Mouse (Mus musculus) testis, postnatal 10 days (tissue): ENCODE results near the gene Ptprg.

Experiments used
- DNase-seq: peaks from one replicate; pipeline ENCODE4 v3.0.0; 2021; ENCODE audit warnings: low spot score

Gene Ptprg

DNA sequence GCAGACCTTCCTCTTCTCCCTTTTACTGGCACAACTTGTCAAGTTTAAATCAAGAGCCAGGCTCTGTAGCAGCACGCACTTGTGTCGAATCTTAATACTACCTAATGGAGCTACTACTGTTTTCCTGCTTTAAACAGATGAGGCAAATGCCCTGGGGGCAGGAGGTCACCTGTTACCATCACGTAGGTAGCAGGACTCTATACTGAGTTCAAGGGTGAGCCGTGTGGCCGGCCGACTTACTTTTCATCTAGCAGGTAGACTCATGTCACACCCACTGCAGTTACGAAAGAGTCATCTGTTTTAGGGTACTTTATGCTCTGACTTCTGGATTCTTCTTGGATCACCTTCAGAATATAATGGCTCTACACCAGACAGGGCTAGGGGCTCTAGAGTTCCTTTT lies 66.3 kb downstream of the Ptprg start:
- DNase-seq, result no peak

DNA sequence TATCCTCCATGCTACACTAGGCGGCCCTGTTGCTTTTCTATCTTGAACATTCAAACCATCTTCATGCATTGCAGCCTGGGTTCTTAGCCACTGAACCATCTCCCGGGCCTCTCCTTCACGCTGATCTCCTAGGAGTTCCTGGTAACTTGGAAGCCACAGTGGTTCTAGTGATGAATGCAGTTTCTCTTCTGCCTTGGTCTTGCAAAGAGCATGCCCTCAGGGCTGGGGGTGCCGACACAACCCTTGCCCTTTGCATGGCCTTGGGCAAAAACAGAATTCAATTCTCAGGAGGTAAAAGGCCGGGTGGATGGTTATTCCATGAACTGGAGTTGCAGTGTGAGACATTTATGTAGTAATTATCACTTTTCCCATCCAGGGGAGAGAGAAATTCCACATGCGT lies 67.0 kb downstream of the Ptprg start:
- no peak for DNase-seq

DNA sequence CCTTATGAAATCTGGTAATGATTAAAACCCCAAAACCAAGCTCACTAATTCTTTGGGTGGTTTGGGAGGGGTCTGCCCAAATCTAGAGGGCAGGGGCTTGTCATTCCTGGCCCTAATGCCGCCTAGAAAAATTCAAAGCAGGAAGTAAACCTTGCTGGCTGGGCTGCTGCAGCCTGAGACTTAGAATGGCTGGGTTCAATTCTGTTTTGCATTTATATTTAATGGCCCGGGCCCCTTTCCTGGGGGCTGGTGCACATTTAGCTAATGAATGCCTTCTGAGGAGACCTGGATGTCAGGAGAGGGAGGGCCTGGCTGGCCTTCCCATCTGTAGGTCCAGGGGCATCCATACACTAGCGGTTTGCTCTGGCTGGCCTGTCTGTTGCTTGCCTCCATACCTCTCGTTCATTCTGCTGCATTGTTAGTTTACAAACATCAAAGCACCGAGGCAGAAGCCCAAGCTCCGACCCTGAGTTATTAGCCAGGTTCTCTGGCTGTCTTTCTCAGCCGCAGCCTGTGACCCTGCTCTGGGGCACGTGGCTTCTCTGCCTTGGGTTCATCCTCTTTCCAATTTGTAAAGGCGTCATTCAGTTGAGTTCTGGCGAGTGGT lies 67.7 kb downstream of the Ptprg start:
- no peak for DNase-seq

DNA sequence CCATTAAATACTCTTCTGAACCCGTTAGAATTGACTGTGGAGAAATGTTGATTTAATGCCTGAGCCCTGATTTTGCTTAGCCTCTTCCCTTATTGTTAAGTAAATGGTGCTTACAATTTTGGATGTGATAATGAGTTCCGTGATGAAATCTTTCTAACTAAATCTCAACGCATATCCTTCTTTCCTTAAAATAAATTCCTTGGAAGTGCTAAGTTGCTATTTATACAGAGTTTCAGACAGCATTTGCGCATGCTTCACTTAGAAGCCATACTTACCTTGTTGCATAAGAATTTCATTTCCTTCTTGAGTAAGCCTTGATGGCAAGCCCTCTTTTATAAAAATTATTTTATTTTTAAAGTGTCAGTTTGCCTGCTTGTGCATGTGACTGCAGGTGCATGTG lies 70.2 kb downstream of the Ptprg start:
- no peak for DNase-seq

DNA sequence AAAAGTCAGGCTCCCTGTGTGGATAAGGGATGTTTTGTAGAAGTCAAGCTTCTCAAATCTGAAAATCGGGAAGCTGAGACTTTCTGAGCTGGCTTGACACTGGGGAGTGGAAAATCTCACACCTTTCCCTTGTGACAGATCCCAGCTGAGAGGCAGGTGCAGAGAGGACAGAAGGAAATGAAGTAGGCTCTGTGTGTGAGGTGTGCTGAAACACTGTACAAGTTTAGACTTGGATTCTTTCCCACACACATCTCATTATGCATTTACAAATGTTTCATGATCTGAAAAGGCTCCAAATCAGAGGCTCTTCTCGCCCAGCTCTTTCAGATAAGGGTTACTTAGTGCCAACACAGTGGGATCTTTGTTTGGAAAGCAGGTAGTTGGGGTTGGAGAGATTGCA lies 77.4 kb downstream of the Ptprg start:
- no peak for DNase-seq

DNA sequence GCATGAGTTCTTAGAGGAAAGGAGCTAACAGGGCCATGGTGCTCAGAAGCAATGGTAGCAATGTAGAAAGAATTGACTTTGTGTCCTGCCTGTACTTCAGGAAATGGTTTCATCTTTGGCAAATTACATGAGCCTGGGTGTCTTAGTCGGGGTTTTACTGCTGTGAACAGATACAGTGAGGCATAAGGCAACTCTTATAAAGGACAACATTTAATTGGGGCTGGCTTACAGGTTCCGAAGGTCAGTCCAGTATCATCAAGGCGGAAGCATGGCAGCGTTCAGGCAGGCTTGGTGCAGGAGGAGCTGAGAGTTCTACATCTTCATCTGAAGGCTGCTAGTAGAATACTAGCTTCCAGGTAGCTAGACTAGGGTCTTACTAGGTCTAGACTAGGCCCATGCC lies 78.2 kb downstream of the Ptprg start:
- no peak for DNase-seq

DNA sequence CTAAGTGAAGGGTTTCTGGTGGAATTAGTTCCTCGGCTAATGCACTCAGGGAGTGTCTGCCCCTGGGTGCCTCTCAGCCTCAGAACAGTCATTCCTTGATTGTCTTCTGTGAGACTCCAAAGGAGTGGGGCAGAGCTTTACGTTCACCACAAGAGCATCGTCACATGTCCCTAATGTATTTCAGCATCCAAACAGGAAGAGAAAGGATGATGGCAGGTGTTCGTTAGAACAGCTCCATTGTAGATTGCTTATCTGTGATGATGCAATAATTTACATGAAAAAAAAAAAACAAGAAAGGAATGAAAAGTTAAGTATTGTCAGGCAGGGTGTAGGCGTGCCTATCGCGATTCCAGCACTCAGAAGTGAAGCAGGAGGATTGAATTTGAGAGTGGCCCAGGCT lies 84.3 kb downstream of the Ptprg start:
- no peak for DNase-seq

DNA sequence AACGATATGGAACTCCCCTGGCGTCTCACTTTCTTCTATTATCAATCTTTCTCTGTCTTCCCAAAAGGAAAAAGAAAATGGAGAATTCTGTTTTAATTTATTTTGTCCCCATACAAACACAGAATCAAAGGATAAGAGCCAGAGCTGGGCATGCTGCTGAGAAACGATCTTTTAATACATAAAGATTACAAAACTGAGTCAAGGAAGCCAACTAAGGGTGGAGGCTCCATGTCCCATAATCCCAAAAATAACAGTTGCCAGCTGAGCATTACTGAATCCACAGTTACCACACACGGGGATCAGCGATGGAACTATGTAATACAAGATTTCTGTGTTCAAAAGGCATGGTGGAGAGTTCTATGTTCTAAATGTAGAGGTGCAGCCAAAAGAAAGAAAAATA lies 86.0 kb downstream of the Ptprg start:
- no peak for DNase-seq

DNA sequence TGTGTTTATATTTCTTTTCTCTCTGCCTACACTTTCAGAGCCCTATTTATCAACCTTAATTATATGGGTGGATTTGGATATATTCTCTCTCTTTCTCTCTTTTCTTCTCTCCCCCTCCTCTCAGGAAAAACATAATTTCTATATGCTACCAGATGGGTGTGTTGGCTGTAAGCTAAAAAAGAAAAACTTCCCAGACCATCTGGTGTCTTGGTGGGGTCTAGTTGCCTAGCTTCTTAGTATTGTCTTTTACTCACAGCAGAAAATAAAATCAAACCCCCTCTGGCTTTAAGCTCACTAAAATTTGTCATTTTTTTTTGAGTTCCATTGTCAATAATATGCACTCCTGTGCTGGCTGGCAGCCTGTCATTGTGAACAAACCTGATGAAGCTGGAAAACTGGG lies 87.0 kb downstream of the Ptprg start:
- DNase-seq, result no peak

DNA sequence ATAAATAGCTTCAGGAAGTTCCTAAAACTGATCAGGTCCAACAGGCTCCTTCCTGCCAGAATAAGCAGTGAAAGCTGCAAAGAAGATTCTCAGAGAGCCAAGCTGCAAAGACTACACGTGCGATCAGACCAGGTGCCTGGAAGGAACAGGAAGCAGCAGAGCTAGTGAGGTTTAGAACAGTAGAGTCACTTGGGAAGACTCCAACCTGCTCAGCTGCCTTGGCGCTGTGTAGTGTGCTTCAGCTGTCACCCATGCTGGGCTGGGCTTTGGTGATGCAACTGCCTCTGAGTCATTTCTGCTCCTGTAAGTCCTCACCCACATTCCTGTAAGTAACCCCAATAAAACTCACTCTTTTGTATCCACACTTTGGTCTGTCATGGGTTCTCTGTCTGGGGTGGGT lies 87.7 kb downstream of the Ptprg start:
- DNase-seq, result no peak

DNA sequence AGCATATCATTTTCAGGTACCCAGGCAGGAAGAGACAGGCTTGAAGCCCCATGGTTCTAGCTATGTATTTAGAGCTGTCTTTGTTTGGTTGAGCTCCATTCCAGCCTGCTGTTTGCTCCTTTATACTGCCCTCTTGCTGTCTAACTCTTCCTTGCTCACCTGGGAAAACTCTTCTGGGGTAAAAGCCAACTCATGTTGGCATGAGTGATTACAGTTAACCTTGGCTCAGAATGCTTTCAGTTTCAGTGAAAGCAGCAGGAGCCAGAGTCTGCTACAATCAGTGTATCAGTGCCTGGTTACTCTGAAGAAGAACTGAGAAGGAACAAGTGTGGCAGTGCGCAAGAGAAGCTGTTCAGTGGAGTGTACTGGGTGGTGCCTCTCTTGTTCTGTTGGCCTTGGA lies 89.6 kb downstream of the Ptprg start:
- DNase-seq, result no peak

DNA sequence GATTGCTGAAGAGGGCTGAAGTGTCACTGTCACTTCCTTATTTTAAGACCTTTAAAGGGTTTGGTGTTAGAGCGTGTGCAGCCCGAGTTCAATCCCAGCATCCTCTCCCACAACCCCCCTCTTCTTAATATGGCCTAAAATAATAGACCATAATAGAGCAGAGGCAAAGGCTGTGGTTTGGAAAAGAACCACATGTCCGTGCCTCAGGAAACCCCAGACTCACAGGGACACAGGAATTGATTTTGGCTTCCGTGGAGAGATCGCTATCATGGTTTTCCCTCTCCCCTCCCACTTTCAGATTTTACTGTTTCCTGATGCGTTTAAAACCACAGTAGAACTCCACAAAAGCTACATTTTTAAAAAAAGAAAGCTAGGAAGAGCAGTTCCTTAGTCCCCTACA lies 104.0 kb downstream of the Ptprg start:
- no peak for DNase-seq

DNA sequence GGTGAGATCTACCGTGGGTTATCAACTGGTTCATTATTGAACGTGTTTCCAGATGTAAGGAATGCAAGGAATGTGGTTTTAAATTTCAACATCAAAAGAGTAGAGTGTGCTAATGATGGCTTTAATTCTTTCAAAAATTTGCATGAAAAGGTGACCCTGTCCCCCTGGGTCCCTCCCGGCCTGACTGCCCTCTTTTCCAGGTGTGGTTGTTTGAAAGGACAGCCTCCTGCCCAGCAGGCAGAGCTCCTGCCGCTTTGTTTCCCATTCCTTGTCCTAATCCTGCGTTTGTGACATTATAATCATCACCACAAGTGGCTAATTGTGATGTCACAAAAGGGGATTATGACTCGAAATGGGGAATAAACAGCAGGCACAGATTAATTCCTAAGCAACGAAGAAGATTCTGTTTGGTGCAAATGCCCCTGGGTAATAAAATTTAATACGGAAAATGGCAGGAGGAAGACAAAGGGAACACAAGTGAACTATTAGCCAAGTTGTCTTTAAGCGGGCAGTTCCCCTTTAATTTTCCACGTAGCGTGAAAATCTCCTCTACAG lies 110.4 kb downstream of the Ptprg start:
- DNase-seq, result no peak

DNA sequence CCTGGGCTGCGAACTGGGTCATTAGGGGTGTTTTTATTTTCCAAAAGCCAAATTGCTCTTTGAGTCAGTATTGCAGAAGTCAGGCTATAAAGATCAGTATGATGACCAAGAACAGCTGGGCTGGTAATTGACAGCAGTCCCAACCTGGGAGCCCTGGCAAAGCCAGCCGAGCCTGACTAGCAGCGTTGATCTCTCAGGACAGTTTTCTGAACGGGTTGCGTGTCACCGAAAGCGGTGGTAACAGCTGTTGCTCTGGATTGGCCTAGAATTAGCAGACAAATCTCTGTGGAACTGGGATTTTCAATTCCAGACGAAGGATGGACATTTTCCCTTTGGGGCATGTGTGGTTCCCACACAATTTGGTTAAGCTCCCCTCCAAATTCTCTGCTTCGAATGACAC lies 111.0 kb downstream of the Ptprg start:
- DNase-seq, result no peak

DNA sequence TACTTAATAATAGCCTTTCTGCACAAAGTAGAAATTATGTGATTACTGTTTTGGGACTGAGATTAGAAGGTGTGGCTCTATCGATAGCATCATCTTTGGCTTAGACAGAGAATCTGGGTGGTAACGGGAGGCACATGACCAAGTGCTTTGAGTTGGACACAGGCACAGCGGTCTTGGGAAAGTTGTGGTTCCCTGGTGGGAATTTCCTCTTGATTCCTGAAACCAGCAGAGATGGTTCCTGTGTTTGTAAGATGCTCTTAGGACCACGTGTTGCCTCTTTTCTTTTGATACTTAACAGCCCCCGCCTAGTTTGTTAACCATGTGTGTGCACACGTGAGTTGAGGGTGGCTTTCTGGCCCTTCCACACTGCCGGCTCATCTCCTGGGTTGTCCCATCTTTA lies 111.7 kb downstream of the Ptprg start:
- no peak for DNase-seq

DNA sequence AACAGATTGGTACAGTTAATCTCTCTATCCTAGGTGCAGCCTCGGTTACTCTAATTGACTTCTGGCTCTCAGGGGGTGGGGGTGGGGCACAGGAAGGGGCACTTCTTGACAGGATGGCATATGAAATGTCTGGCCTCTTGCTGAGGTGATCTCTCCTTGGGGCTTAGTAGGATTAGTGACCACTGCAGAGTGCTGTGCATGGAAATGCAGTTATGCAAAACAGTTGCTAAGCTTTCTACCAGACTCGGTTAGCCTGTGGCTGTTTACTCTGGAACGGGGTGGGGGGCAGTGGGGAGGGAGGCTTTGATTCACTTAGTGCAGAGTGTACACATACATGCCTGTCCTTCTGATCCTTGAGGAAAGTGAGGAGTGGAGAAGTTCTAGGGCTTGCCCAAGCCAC lies 114.4 kb downstream of the Ptprg start:
- no peak for DNase-seq

DNA sequence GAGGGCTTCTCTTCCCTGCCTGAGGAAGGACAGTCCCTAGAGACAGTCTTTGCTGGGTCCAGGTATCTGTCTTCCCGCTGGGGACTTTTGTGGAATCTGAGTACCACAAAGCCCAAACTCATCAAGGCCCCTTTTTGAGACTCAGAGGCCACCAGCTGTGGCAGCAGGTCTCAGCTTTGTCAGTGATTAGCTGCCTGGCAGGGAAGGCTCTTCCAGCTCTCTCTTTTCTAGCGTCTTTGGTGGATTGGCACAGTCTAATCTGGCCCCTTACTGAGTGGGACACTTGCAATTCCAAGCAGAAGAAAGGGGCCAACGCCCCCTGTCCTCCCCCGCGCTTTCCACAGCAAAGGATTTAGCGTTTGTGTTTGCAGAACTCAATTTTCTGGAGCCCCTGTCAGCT lies 117.5 kb downstream of the Ptprg start:
- DNase-seq, result no peak

DNA sequence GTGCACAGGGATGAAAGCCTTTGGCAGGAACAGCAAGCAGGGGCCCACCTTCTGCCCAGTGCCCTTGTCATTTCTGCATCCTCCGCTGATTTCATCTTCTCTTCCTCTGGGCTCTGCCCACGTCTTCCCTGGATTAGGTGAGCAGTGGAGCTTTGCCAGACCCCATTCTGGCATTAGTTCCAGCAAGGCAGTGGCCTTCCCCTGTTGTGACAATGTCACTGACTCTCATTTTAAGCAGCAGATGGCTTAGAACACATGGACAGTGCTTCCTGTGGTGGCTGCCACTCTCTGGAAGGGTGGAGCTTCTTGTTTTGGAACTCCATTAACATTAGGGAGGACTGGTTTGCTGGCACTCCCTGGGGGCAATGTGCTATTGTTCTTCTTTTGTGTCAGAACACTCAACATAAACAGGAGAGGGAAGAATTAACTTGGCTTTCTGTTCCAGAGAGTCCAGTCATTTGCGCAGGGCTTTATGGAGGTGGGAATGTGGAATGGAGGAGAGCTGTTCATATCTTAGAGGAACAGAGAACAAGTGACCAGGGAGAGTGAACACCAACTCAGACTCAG lies 119.7 kb downstream of the Ptprg start:
- DNase-seq, result no peak

DNA sequence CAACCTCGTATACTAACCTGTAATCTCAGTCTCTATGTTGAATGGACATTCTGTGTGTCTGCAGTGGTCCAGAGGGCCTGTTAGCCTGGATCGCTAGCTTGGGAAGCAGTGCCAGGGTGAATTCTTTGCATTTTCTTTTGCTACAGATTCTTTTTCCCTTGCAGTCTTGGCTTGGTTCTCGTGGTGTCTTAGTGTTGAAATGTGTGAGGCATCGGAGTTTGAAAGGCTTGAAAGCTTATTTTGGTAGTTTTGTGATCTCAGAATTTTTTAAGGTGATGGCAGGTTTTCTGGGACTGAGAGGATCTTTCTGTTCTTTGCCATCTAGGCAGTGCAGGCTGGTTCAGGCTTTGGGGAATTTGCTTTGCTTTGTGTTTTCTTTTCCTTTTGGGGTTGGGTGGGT lies 124.9 kb downstream of the Ptprg start:
- no peak for DNase-seq

DNA sequence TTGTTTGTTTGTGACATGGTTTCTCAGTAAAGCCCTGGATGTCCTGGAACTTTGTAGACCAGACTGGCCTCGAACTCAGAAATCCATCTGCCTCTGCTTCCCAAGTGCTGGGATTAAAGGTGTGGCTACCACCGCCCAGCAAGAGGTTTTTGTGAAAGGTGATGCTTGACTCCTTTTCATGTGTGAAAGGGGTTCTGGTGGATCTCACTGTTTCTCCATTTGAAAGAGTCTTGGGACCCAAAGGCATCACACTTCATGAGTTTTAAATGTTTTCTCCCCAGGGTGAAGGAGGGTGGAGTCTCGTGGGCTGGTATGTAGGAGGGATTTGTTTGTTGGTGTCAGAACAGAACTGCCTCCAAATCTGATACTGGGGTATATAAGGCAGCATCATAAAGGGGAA lies 126.4 kb downstream of the Ptprg start:
- no peak for DNase-seq

DNA sequence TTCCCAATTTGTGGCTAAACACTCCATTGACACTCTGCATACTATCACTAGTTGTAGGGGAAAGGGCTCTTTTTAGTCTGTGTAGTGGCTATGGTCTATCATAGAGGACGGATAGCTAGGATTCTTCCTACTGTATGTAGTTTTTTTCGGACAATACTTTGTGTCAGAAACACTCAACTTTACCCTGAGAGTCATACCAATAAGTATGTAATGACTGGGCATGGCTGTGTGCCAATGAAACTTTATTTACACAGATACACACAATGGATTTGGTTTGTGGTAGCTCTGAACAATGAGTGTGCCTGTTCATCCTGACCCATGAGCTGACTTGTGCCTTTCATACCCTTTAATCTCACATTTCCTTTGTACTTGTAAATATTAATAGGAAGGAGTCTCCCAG lies 127.3 kb downstream of the Ptprg start:
- no peak for DNase-seq

DNA sequence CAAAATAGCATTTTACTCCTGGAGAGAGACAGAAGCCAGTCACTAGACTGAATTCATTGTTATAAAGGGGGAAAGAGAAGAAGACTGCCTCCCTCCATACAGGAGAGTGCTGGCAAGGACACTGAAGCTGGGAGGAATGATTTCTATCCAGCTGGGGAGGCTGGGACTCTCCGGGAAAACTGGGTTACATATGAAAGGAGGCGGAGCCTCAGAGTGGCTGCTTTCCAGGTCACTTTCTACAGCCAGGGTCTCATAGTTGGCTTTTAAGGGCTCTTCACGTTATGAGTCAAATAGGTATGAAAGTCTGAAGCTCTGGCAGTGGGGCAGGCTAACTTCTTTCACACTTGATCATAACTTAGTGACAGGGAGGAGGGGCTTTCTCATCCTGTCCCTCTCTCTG lies 129.1 kb downstream of the Ptprg start:
- no peak for DNase-seq

DNA sequence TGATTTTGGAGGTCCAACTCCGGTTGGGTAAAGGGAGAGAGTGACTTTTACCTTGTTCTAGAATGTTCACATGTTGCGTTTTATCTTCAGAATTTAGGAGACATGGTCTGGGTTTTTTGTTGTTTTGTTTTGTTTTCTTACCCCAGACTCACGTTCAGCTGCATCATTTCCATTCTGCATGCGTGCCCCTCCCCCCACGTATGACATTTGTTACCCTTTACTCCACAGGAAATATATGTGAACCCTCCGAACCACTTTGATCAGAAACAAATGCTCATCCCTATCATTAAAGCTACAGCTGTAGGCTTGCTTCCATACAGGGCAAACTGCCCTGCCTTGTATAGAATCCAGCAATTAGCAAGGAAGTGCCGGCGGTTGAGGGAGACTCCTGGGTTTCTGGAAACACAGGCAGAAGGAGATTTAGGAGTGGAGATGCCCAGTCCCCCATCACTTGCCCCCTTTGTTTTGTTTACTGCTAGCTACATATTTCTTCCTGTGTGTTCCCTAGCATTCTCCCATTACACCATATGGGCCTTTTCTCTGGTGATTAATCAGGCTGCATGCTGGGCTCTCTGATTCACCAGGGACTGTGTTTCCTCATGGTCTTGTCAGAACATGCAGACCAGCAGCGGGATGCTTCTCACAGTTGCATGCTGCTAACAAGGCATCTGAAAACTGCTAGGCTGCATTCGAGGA lies 130.2 kb downstream of the Ptprg start:
- no peak for DNase-seq

DNA sequence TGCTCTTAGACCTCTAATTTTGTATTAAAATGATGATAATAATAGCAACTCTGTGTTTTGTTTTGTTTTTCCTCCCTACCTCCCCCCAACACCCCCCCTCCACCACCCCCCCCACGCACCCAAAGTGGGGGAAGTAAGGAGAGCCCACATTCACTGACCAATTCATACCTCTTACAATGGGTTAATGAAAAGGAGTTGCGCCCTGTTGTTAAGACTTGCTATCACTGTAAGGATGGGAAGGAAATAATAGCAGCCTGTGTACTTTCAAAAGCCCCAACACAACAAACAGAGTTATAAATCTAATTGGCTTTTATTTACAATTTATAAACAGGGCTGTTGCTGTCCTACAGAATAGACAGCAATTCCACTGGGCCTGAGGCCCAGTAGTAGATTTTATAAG lies 130.8 kb downstream of the Ptprg start:
- no peak for DNase-seq
